Mouse (Mus musculus): ENCODE results near the gene Maml1.

DNA sequence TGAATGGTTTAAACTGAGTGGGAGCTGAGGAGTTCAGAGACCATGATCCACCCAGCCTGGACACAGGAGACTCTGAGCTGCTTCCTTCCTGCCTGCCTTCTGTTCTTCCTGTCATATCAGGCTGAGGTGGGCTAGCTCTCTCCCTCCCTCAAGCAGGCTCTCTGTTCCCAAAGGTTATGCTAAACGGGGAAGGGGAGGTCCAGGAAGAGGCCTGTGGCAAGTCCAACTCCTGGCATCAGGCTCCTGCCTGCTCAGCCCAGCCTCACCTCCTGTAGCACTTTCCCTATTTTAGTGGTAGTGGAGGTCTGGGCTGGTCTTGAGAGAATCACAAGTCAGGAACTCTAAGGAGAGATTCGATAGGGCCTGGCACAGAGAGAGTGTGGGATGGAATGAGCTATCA lies 65.7 kb downstream of the Maml1 start:
- no peak for TF ChIP-seq CTCF (IDR thresholded peaks at IDR 0.05; ENCODE audit: low read depth)
- TF ChIP-seq EP300 (IDR thresholded peaks at IDR 0.05; ENCODE audit: low read depth) = no peak

All from liver, postnatal 0 days (tissue).